Mouse (Mus musculus) MEL (cell line): ENCODE results near the gene Pik3ca. TPM values are rescaled to one million over a fixed set of nuclear protein-coding genes. Genes with fewer than 3 reads are reported as not detected.

ENCODE experiments used
- DNase-seq: peaks from one replicate; pipeline ENCODE4 v3.0.0; 2011; ENCODE audit warnings: low read depth, low spot score
- H3K27ac ChIP-seq: 2 replicates; pipeline ENCODE4 v1.5.1; 2012; ENCODE audit warnings: low read depth, mild to moderate bottlenecking, control low read depth, low read length, moderate library complexity; ENCODE audit not compliant: control insufficient read depth
- H3K27me3 ChIP-seq, 2 experiments: fragments of 150-350 bp in 1 of 2; sonication (generic) in 1 of 2; 2 replicates each; pipeline ENCODE4 v1.6.1; 2012; ENCODE audit warnings: low read length in 2 of 2, mild to moderate bottlenecking in 2 of 2, improper control_type of control experiment in 1 of 2, moderate library complexity in 1 of 2; ENCODE audit not compliant: insufficient read depth in 2 of 2, control insufficient read depth in 1 of 2
- H3K36me3 ChIP-seq, 2 experiments: 2 replicates each; pipeline ENCODE4 v1.6.1; 2012 to 2014; ENCODE audit warnings: low read length in 2 of 2, improper control_type of control experiment in 1 of 2, inconsistent platforms in 1 of 2, mild to moderate bottlenecking in 1 of 2; ENCODE audit not compliant: insufficient read depth in 2 of 2, control insufficient read depth in 1 of 2
- H3K4me1 ChIP-seq, 2 experiments: fragments of 150-350 bp in 1 of 2; sonication (generic) in 1 of 2; 2 replicates each; pipeline ENCODE4 v1.6.1; 2012; ENCODE audit warnings: low read length in 2 of 2, improper control_type of control experiment in 1 of 2, mild to moderate bottlenecking in 1 of 2; ENCODE audit not compliant: insufficient read depth in 2 of 2, control insufficient read depth in 1 of 2
- H3K4me3 ChIP-seq, 2 experiments: fragments of 150-350 bp in 1 of 2; sonication (generic) in 1 of 2; 2 replicates each; pipeline ENCODE4 v1.5.1; 2012; ENCODE audit warnings: low read depth in 2 of 2, low read length in 2 of 2, mild to moderate bottlenecking in 2 of 2, moderate library complexity in 2 of 2, control low read depth in 1 of 2, improper control_type of control experiment in 1 of 2; ENCODE audit not compliant: control insufficient read depth in 1 of 2, insufficient read depth in 1 of 2
- H3K79me2 ChIP-seq: 2 replicates; pipeline ENCODE4 v1.6.1; 2012; ENCODE audit warnings: mild to moderate bottlenecking, low read length, moderate library complexity; ENCODE audit not compliant: control insufficient read depth, poor library complexity, insufficient read depth
- H3K9ac ChIP-seq: 2 replicates; pipeline ENCODE4 v1.6.1; 2012; ENCODE audit warnings: low read depth, mild to moderate bottlenecking, control low read depth, low read length, moderate library complexity; ENCODE audit not compliant: control insufficient read depth, poor library complexity, severe bottlenecking
- H3K9me3 ChIP-seq: fragments of 150-350 bp; sonication (generic); replicated peaks from 2 replicates; pipeline ENCODE4 v1.6.1; 2012; ENCODE audit warnings: mild to moderate bottlenecking, low read length, improper control_type of control experiment, moderate library complexity; ENCODE audit not compliant: insufficient read depth
- BHLHE40 ChIP-seq: IDR thresholded peaks from 2 replicates; pipeline ENCODE4 v1.6.1; 2012; ENCODE audit warnings: low read depth, mild to moderate bottlenecking, inconsistent platforms, low read length, improper control_type of control experiment, borderline replicate concordance
- CTCF ChIP-seq, 3 experiments: IDR thresholded peaks in 2 of 3; conservative IDR thresholded peaks in 1 of 3; 2 replicates each; pipeline ENCODE4 v1.5.1; 2011 to 2012; ENCODE audit warnings: low read length in 3 of 3, low read depth in 2 of 3, mild to moderate bottlenecking in 2 of 3, improper control_type of control experiment in 1 of 3, inconsistent platforms in 1 of 3, mixed read lengths in 1 of 3, moderate library complexity in 1 of 3; ENCODE audit not compliant: control insufficient read depth in 1 of 3, insufficient read depth in 1 of 3, poor library complexity in 1 of 3, severe bottlenecking in 1 of 3
- E2F4 ChIP-seq: IDR thresholded peaks from 2 replicates; pipeline ENCODE4 v1.6.1; 2011; ENCODE audit warnings: low read depth, low read length, improper control_type of control experiment, borderline replicate concordance
- ELF1 ChIP-seq: IDR thresholded peaks from 2 replicates; pipeline ENCODE4 v1.6.1; 2014; ENCODE audit warnings: low read depth, mild to moderate bottlenecking, inconsistent platforms, low read length, improper control_type of control experiment, moderate library complexity
- MYC ChIP-seq: IDR thresholded peaks from 2 replicates; pipeline ENCODE4 v1.6.1; 2011; ENCODE audit warnings: low read depth, mild to moderate bottlenecking, low read length, improper control_type of control experiment, moderate library complexity
- NELFE ChIP-seq: IDR thresholded peaks from 2 replicates; pipeline ENCODE4 v1.6.1; 2011; ENCODE audit warnings: low read depth, low read length, improper control_type of control experiment
- NRF1 ChIP-seq: IDR thresholded peaks from 2 replicates; pipeline ENCODE4 v1.6.1; 2014; ENCODE audit warnings: low read depth, mild to moderate bottlenecking, inconsistent platforms, low read length, improper control_type of control experiment, moderate library complexity; ENCODE audit not compliant: poor library complexity, insufficient read depth, severe bottlenecking
- RCOR1 ChIP-seq: IDR thresholded peaks from 2 replicates; pipeline ENCODE4 v1.6.1; 2012; ENCODE audit warnings: low read depth, mild to moderate bottlenecking, inconsistent platforms, low read length, improper control_type of control experiment
- SMC3 ChIP-seq: IDR thresholded peaks from 2 replicates; pipeline ENCODE4 v1.6.1; 2011; ENCODE audit warnings: low read depth, low read length, improper control_type of control experiment
- TAL1 ChIP-seq: IDR thresholded peaks from 2 replicates; pipeline ENCODE4 v1.6.1; 2012; ENCODE audit warnings: mild to moderate bottlenecking, inconsistent platforms, low read length, moderate library complexity, mixed read lengths
- UBTF ChIP-seq: IDR thresholded peaks from 2 replicates; pipeline ENCODE4 v1.6.1; 2012; ENCODE audit warnings: low read depth, mild to moderate bottlenecking, inconsistent platforms, low read length, improper control_type of control experiment, moderate library complexity, borderline replicate concordance; ENCODE audit not compliant: insufficient read depth
- ZMIZ1 ChIP-seq: IDR thresholded peaks from 2 replicates; pipeline ENCODE4 v1.6.1; 2012; ENCODE audit warnings: low read depth, mild to moderate bottlenecking, inconsistent platforms, low read length, improper control_type of control experiment, moderate library complexity
- polyA plus RNA-seq, 2 experiments: library from polyadenylated mRNA; stranded (reverse) in 1 of 2; unstranded in 1 of 2; fragments of >175 nt in 1 of 2; fragments of >200 nt in 1 of 2; gene quantifications; 2 replicates each; pipeline versions ENCODE4 v1.2.1 to v1.2.4; 2012; ENCODE audit warnings: low replicate concordance in 2 of 2, low read depth in 1 of 2; ENCODE audit not compliant: insufficient read length in 2 of 2, insufficient read depth in 1 of 2, missing spikeins in 1 of 2
- total RNA-seq: library from RNA; depleted of rRNA; stranded (reverse); fragments of 300-350 nt; gene quantifications from 2 replicates; pipeline ENCODE4 v1.2.3, GENCODE M21; 2012

Pik3ca gene
- total and polyA plus RNA-seq, 3 experiments, result 11.7 to 13.1 TPM; not detected in 1

DNA sequence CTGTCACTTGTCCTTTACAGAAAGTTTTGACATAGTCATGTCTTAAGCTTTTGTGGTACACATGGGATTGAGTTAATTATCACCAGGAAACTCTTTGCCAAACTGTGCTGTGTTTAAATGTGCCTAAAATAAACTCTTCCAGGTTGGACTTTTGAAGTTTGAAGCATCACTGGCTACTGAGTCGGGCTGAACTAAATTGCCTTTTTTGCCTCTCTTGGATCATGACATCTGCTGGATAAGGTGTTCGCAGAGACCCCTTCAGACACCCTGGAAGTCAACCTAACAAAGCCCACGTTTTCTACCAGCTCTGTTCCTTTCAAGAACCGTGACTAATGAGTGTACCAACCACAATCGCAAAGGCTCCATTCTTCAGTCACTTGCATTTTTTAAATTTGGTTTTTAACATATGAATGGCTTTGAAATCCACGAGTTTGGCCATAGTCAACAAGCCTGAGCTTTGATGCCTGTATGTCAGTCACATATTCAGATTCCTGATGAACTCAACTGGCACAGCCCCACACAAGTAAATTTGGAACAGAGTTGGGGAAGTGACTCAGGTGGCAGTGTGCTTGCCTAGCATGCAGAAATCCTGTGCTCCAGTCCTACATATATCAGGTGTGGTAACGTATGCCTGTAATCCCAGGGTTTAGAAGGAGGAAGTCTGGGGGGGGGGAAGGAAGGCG, 97.8 kb downstream of the Pik3ca start:
- Histone ChIP-seq H3K79me2 (no peaks in the 10 kb centered on the region), H3K36me3 (no peaks in the 10 kb centered on the region), H3K4me1 (no peaks in the 10 kb centered on the region), H3K27me3 (peaks cover 3 to 4% of the 10 kb centered on the region in 2 experiments; a peak in 3 of 4 replicates), H3K9me3 (no peaks in the 10 kb centered on the region), H3K9ac (no peak overlapping the region), H3K27ac (no peak overlapping the region), H3K4me3 (no peak overlapping the region)
- no peak for DNase-seq
- no peak for TF ChIP-seq NELFE
- no peak for TF ChIP-seq E2F4
- TF ChIP-seq ELF1, result no peak
- no peak for TF ChIP-seq CTCF (IDR thresholded peaks at IDR 0.05 in 2 of 3, conservative IDR thresholded peaks at IDR 0.05 in 1 of 3; ENCODE audit: control insufficient read depth in 1 of 3, insufficient read depth in 1 of 3, low read depth in 2 of 3, low read length in 3 of 3, poor library complexity in 1 of 3, severe bottlenecking in 1 of 3)
- no peak for TF ChIP-seq RCOR1
- TF ChIP-seq NRF1, result no peak
- TF ChIP-seq BHLHE40, result no peak
- no peak for TF ChIP-seq SMC3
- no peak for TF ChIP-seq UBTF
- TF ChIP-seq, all 39 proteins: peak for 0

DNA sequence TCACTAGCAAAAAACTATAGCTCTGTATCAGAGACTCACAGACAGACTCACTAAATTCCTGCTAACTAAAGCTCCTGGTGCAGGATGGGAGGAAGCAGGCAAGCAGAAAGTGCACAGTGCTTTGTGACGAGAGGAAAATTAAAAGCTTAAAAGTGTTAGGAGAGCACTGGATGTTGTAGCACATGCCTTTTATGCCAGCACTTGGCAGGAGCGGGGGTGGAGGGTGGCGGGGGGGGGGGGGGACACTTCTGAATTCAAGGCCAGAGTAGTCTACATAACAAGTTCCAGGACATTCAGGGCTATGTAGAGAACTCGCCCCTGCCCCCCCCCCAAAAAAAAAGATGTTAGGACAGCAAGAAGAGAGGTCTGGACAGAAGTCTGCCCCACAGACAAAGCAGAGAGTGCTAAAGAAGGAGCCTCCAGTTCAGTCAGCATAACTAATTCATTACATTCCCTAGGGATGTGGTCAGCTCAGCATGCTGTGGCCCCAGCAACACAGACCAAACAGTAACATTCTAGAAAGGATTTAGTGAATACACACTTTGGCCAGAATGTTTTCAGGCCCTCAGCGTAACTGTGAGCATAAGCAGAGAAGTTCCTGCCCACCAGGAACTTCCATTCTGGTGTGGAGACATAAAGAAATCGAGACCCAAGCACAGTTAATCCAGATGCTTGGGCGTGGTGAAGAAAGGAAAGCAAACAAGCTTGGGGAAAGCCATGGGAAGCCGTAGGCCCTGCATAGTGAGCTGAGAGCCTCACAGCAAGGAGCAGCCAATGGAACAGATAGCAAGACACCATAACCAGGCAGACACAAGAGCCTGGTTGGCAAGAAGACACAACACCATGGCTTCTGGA, 98.6 kb downstream of the Pik3ca start:
- TF ChIP-seq TAL1 (no peak), UBTF (no peak), MYC (no peak), ZMIZ1 (no peak)
- Histone ChIP-seq H3K9ac (no peak overlapping the region), H3K4me3 (no peak overlapping the region), H3K4me1 (no peaks in the 10 kb centered on the region), H3K27ac (no peak overlapping the region), H3K79me2 (no peaks in the 10 kb centered on the region), H3K27me3 (peaks cover 3 to 4% of the 10 kb centered on the region in 2 experiments; a peak in 3 of 4 replicates), H3K36me3 (no peaks in the 10 kb centered on the region), H3K9me3 (no peaks in the 10 kb centered on the region)
- no peak for DNase-seq
